Mouse (Mus musculus) heart, postnatal 0 days (tissue): Measurements from ENCODE around the gene Itga3. TPM values are rescaled to one million over a fixed set of nuclear protein-coding genes. Genes with fewer than 3 reads are reported as not detected.

Experiments used
- ATAC-seq: fragments of 200-750 bp; cut with Nextera tagmentation; 2 replicates; pipeline ENCODE4 v1.8.0; 2017; ENCODE audit warnings: low read depth, moderate number of reproducible peaks, moderate library complexity; ENCODE audit not compliant: insufficient read depth
- DNase-seq: peaks from one replicate; pipeline ENCODE4 v3.0.0-alpha.2; 2016; ENCODE audit warnings: low spot score
- H3K27ac ChIP-seq: fragments of 300-500 bp; sonication (generic); 2 replicates; pipeline ENCODE4 v1.5.1; 2014; ENCODE audit warnings: low read depth, mild to moderate bottlenecking
- H3K27me3 ChIP-seq: fragments of 300-500 bp; sonication (generic); 2 replicates; pipeline ENCODE4 v1.6.1; 2014; ENCODE audit warnings: low read length, mixed read lengths; ENCODE audit not compliant: control insufficient read depth, insufficient read depth
- H3K36me3 ChIP-seq: fragments of 300-500 bp; sonication (generic); replicated peaks from 2 replicates; pipeline ENCODE4 v1.6.1; 2014; ENCODE audit warnings: low read length, mixed read lengths; ENCODE audit not compliant: control insufficient read depth, insufficient read depth
- H3K4me1 ChIP-seq: fragments of 300-500 bp; sonication (generic); 2 replicates; pipeline ENCODE4 v1.6.1; 2014; ENCODE audit warnings: antibody characterized with exemption; ENCODE audit not compliant: control insufficient read depth, insufficient read depth
- H3K4me2 ChIP-seq: fragments of 300-500 bp; sonication (generic); 2 replicates; pipeline ENCODE4 v1.6.1; 2014; ENCODE audit warnings: low read depth, mild to moderate bottlenecking, low read length, moderate library complexity
- H3K4me3 ChIP-seq: fragments of 300-500 bp; sonication (generic); 2 replicates; pipeline ENCODE4 v1.5.1; 2014; ENCODE audit warnings: low read depth, low read length
- H3K9ac ChIP-seq: fragments of 300-500 bp; sonication (generic); replicated peaks from 2 replicates; pipeline ENCODE4 v1.6.1; 2014; ENCODE audit warnings: low read depth, low read length, mixed read lengths
- H3K9me3 ChIP-seq: fragments of 300-500 bp; sonication (generic); replicated peaks from 2 replicates; pipeline ENCODE4 v1.6.1; 2016; ENCODE audit warnings: low read length; ENCODE audit not compliant: control insufficient read depth
- CTCF ChIP-seq: IDR thresholded peaks from 2 replicates; pipeline ENCODE4 v1.5.1; 2016; ENCODE audit warnings: antibody characterized with exemption, control low read depth, low read depth
- EP300 ChIP-seq: IDR thresholded peaks from 2 replicates; pipeline ENCODE4 v1.6.1; 2016; ENCODE audit warnings: antibody characterized with exemption, low read depth
- WGBS: fragments of 180-500 bp; shearing (Covaris S2); extraction: QIAGEN DNeasy Blood & Tissue Kit; methylation state at CpG from one replicate; pipeline ENCODE4 v1.1.7; 2014; 5-methylcytosine and 5-hydroxymethylcytosine counted together
- polyA plus RNA-seq: library from polyadenylated mRNA; unstranded; fragments of >200 nt; fragmentation: Nextera tagmentation; extraction: Ambion mirVana; gene quantifications from 2 replicates; pipeline ENCODE4 v1.2.1, GENCODE M21; 2015
- total RNA-seq: library from RNA; depleted of rRNA; stranded (reverse); fragments of >200 nt; gene quantifications from 2 replicates; pipeline ENCODE4 v1.2.3, GENCODE M21; 2014; ENCODE audit warnings: low replicate concordance

The Itga3 gene
- total and polyA plus RNA-seq, 2 experiments from 2014 or later = 6.6 to 47.8 TPM

GRCm38 (mm10) chr11:95095596-95095995 lies 19.0 kb upstream of the Itga3 start:
- ATAC-seq = no peak
- H3K27me3 ChIP-seq = no peaks in the 10 kb centered on the region
- 87% methylated on average over 10 of the region's 10 CpGs for WGBS
- TF ChIP-seq CTCF (no peak), EP300 (no peak)
- H3K9me3 ChIP-seq = no peaks in the 10 kb centered on the region
- no peak for DNase-seq
- no peak overlapping the region for H3K9ac ChIP-seq
- H3K4me3 ChIP-seq = no peak overlapping the region
- peaks cover 10% of the 10 kb centered on the region for H3K4me1 ChIP-seq
- no peak overlapping the region for H3K4me2 ChIP-seq
- H3K36me3 ChIP-seq = no peaks in the 10 kb centered on the region
- H3K27ac ChIP-seq = no peak overlapping the region

GRCm38 (mm10) chr11:95093077-95093476 lies 16.5 kb upstream of the Itga3 start:
- TF ChIP-seq EP300 (no peak), CTCF (no peak)
- ATAC-seq (peak; percentile 10; the same call in 1 of the 2 replicates), DNase-seq (no peak)
- no peak overlapping the region for H3K9ac ChIP-seq
- no peak overlapping the region for H3K4me3 ChIP-seq
- 29% methylated on average over 5 of the region's 5 CpGs for WGBS
- H3K4me1 ChIP-seq = peaks cover 10% of the 10 kb centered on the region
- H3K36me3 ChIP-seq = no peaks in the 10 kb centered on the region
- no peaks in the 10 kb centered on the region for H3K9me3 ChIP-seq
- H3K27me3 ChIP-seq = no peaks in the 10 kb centered on the region
- no peak overlapping the region for H3K27ac ChIP-seq
- no peak overlapping the region for H3K4me2 ChIP-seq

GRCm38 (mm10) chr11:95088857-95089779 lies 12.5 kb upstream of the Itga3 start:
- Histone ChIP-seq H3K4me1 (peaks cover 9% of the 10 kb centered on the region), H3K9ac (no peak overlapping the region), H3K4me2 (no peak overlapping the region), H3K9me3 (no peaks in the 10 kb centered on the region), H3K27ac (peak overlapping the region; percentile 13; the same call in 1 of the 2 replicates), H3K36me3 (no peaks in the 10 kb centered on the region), H3K4me3 (no peak overlapping the region), H3K27me3 (no peaks in the 10 kb centered on the region)
- DNase-seq (no peak), ATAC-seq (peak; percentile 22; the same call in 1 of the 2 replicates)
- TF ChIP-seq CTCF (no peak), EP300 (no peak)
- 49% methylated on average over 16 of the region's 16 CpGs for WGBS

- TF ChIP-seq EP300 (no peak), CTCF (no peak)
- Histone ChIP-seq H3K27me3 (no peaks in the 10 kb centered on the region), H3K27ac (0 out of 2 replicates have a peak overlapping the region, but pooled peaks have one; percentile 13)
Measured at GRCm38 (mm10) chr11:95088286-95088685, 11.7 kb upstream of the Itga3 start.

GRCm38 (mm10) chr11:95087301-95088228 lies 11.0 kb upstream of the Itga3 start:
- WGBS = 39% methylated on average over 17 of the region's 17 CpGs
- H3K9ac ChIP-seq = no peak overlapping the region
- ATAC-seq = no peak

More at GRCm38 (mm10) chr11:95088286-95088685, 11.7 kb upstream of the Itga3 start:
- 61% methylated on average over 7 of the region's 7 CpGs for WGBS
- H3K9me3 ChIP-seq = no peaks in the 10 kb centered on the region
- DNase-seq = no peak
- no peak for ATAC-seq
- H3K4me1 ChIP-seq = peaks cover 9% of the 10 kb centered on the region
- no peaks in the 10 kb centered on the region for H3K36me3 ChIP-seq
- no peak overlapping the region for H3K9ac ChIP-seq
- no peak overlapping the region for H3K4me2 ChIP-seq
- H3K4me3 ChIP-seq = no peak overlapping the region

More at GRCm38 (mm10) chr11:95087301-95088228, 11.0 kb upstream of the Itga3 start:
- no peak overlapping the region for H3K4me2 ChIP-seq
- no peaks in the 10 kb centered on the region for H3K9me3 ChIP-seq
- peaks cover 9% of the 10 kb centered on the region for H3K4me1 ChIP-seq
- no peak overlapping the region for H3K4me3 ChIP-seq
- no peak overlapping the region for H3K27ac ChIP-seq
- TF ChIP-seq CTCF = no peak
- no peak for TF ChIP-seq EP300
- H3K27me3 ChIP-seq = no peaks in the 10 kb centered on the region
- H3K36me3 ChIP-seq = no peaks in the 10 kb centered on the region
- no peak for DNase-seq
